Mouse (Mus musculus) 416B (cell line): ENCODE measurements around the gene Grcc10.
A peak's percentile ranks its signal among the peaks of the same experiment; 100 is the strongest.

Experiments used
- DNase-seq: peaks from one replicate; pipeline ENCODE4 v3.0.0; 2011; ENCODE audit warnings: low read depth

The Grcc10 gene

DNA sequence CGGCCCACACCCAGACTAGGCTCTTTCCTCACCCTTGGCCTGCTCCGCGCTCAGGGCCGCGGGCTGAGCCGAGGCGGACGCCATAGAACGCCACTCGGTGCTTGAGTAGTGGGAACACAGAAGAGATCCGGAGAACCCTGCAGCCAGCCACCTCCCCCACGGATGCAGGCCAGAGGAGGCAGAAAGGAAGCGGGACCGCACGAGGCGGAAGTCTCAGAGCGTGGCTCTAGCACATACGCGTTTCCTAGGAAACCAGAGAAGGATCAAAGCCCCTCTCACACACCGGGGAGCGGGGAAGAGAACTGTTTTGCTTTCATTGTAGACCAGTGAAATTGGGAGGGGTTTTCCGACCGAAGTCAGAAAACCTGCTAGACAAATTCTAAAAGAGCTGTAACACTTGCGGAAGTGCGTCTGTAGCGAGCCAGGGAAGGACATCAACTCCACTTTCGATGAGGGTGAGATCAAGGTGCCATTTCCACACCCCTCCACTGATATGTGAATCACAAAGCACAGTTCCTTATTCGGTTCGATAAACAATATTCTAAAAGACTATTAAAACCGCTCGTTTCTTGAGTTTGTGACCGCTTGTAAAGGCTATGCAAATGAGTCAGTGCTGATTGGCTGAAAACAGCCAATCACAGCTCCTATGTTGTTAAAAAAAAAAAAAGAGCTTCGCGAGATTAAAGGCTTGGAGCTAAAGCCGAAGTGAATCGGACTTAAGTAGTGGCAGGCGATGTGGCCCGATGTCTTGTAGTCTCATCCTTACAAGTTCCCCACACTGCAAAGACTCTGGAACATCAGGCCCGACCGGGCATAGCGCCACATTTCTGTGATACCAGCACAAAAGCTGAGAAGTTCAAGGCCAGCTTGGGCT, at the start of gene Grcc10:
Gene Grcc10 (minus strand): TSS at position 487 of the 874 bp plus-strand sequence.
- peak; percentile 99 for DNase-seq

GRCm38 (mm10) chr6:124790121-124790520, 48.9 kb upstream of the Grcc10 start:
- DNase-seq: no peak

GRCm38 (mm10) chr6:124789519-124789918, 48.3 kb upstream of the Grcc10 start:
- DNase-seq: no peak

DNA sequence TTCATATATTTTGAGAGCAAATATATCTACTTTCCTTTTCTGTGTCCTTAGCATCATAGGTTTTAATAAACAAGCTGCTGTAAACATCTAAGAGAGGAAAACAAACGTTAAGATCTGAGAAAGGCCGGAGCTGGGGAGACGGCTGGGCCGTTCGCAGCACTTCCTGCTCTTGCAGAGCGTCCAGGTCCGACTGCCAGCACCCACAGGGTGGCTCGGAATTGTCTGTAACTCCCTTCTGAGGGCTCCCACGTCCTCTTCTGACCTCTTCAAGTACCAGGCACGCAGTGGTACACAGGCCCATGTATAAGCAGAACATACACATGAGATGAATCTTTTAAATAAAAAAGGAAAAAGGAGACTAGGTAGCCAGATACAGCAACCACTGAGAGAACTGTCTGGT, 46.5 kb upstream of the Grcc10 start:
- DNase-seq: no peak

DNA sequence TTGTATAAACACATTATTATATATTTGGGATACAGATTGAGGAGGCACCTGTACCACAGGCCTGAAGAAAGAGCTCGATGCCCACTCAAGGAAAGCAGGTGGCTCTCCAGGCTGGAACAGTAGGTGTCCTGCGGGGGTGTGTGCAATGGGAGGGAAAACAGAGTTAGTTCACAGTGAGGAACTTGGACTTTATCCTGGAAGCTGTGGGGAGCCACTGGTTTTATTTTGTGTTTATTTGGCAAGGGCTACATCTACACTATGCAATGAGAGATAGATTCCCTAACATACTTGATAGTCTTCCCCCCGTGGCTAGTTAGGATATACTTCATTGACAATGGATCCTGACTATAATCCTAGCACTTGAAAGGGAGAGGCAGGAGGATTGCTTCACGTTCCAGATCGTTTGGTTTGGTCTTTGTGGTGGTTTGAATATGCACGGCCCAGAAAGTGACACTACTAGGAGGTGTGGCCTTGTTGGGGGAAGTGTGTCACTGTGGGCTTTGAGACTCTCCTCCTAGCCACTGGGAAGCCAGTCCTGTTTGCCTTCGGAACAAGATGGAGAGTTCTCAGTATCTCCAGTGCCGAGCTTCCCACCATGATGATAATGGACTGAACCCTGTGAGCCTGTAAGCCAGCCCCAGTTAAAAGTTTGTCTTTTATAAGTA, 45.7 kb upstream of the Grcc10 start:
- DNase-seq: peak; percentile 89

GRCm38 (mm10) chr6:124782436-124782835, 41.3 kb upstream of the Grcc10 start:
- DNase-seq: peak; percentile 53

GRCm38 (mm10) chr6:124780917-124781316, 39.7 kb upstream of the Grcc10 start:
- DNase-seq: no peak

DNA sequence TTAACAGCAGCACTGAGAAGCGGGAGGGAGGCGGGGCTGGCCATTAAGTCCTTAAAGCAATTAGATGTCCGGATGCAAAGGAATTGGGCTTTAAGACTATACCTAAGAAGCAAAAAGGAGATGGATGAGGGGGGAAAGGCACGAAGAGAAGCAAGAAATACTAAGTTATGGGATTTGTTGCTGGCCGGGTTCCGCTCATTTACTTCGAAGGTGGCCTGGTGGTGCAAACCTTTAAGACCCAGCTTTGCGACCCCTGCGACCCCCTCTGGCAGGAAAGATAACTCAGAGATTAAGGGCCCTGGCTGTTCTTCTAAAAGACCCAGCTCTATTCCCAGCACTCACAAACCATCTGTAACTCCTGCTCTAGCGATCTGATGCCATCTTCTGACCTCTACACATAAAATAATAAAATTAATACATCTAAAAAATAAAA, 38.8 kb upstream of the Grcc10 start:
- DNase-seq: no peak

DNA sequence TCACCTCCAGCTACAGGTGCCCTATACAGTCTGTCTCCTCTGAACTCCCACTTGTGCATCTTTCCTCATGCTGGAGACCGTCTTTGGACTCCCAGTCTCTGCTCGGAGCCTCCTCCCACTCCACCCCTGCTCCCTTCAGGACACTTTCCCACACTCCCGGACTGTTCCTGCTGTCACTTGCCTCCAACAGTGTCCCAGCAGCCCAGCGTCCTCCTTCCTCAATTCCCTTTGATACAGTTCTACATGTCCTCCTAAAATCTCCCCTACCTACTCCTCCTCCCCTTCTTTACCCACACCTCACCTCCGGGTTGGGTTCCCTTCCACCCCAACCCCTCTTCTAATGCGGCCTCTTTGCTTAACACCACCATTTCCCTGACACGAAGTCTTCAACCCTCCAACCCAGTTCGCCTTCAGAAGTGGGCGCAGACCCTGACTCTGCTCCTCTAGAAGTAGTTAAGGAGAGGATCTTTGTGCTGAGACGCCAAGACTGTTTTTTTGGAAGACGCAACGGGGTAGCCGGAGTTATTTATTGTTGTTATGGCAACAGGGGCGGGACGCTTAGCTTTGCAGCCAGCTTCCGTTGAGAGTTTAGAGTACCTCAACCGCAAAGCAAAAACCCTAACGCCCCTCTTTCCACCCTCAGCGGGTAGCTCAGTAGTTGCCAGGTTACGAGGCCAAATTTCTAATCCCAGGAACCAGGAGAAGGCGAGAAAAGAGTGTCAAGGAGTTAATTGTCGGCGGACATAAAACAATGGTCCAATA, 38.2 kb upstream of the Grcc10 start, which contains the start of gene Lrrc23:
Gene Lrrc23 (minus strand): TSS at position 506 of the 762 bp plus-strand sequence.
- no peak for DNase-seq

DNA sequence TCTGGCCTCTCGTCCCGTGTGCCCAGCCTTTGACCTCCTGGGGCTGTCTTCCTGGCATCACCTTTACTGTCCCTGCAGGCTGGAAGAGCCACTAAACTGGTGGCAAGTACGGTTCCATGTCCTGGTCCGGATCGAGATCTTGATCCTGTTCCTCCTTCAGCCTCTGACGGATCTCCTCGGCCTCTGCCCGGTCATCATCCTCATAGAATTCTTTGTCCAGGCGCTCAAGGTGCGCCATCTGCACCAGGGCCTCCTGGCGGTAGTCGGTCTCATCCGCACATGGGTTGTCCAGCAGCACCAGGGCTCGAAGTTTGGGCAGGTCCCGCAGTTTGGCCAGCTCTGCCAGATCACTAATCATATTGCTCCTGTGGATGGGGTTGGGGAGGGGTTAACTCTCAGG, 29.3 kb upstream of the Grcc10 start:
- DNase-seq: no peak

- no peak for DNase-seq
Observed at GRCm38 (mm10) chr6:124770013-124770412, 28.8 kb upstream of the Grcc10 start.

GRCm38 (mm10) chr6:124769101-124769765, 28.1 kb upstream of the Grcc10 start, which contains the start of gene Eno2:
Gene Eno2, minus strand, starts transcription at chr6:124769673.
- no peak for DNase-seq

- no peak for DNase-seq
Observed at GRCm38 (mm10) chr6:124768704-124769044, 27.5 kb upstream of the Grcc10 start.

- no peak for DNase-seq
Observed at GRCm38 (mm10) chr6:124767920-124768703, 26.9 kb upstream of the Grcc10 start.

DNA sequence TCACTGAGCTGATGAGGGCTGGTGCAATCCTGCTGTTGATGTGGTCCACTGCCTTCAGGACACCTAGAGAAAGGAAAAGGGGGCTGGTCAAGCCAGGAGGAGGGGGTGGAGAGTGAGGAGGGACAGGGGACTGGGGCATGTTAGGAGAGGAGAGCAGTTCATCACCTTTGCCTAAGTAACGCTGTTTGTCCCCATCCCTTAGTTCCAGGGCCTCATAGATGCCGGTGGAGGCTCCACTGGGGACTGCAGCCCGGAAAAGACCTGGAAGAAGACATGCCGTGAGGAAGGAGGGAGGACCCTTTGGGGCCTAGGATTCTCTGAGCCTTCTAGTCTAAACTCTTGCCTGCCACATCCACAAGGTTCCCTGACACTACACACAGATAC, 26.4 kb upstream of the Grcc10 start:
- no peak for DNase-seq

GRCm38 (mm10) chr6:124765951-124766350, 24.8 kb upstream of the Grcc10 start:
- DNase-seq: no peak

GRCm38 (mm10) chr6:124759259-124759658, 18.1 kb upstream of the Grcc10 start:
- peak; percentile 97 for DNase-seq

DNA sequence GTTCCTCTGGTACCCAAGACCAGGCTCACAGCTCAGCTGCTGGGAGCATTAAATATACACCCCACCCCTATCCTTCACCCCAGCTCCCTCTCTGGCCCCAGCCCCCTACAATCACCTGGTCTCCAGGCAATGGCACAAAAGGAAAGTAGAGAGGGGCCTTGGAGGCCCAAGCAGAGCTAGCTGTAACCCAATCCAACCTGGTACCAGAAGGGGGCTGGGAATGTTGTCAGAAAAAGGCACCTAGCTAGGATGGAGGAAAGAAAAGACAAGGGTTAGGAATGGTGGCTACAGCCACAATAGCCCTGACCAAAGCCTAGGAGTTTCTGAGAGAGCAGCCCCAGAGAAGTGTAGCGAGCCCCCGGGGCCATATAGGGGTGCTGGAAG, 17.7 kb upstream of the Grcc10 start:
- no peak for DNase-seq

DNA sequence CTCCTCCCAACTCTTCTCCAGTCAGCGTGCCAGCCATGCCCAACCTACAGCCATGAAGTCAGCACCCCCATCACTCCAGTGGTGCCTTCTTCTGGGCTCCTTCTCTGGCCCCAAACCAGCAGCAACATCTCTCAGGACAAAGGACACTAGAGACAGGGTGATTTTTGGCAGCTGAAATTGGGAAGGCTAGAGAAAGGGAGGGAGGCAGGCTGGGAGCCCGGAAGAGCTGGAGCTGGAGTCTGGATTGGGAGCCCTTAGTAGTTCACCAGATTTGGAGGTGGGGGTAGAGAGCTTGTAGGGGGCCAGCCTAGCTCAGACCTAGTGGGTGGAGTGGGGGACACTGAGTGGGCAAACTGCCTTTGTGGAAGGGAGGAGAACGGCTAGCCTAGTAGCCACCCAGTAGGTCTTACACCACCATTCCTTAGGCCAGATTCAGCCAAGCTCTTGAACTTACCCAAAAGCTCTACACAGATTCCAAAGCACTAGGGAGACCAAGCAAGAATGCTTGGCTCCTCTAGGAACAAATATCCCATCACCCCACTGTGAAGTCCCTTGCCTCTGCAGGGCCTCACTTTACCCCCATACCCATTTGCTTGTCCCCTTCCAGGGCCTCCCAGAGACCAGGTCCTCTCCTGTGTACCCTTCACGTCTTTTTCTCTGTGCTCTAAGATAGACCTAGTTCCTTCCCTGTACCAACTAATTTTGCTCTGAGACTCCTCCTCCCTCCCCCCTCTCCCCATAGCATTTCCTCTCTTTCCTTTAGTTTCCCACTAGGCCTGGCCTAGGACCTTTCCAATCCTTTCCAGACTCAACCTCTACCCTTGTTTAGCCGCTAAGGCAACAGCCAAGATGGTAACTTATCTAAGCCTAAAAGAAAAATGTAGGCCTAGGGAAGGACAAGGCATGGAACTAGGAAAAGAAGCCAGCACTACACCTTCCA, 17.0 kb upstream of the Grcc10 start:
- DNase-seq: peak; percentile 56

- peak; percentile 36 for DNase-seq
Observed at GRCm38 (mm10) chr6:124757351-124757880, 16.2 kb upstream of the Grcc10 start.
